7 mouse cellular contexts compared by ENCODE assay signal in the genomic region with DNA sequence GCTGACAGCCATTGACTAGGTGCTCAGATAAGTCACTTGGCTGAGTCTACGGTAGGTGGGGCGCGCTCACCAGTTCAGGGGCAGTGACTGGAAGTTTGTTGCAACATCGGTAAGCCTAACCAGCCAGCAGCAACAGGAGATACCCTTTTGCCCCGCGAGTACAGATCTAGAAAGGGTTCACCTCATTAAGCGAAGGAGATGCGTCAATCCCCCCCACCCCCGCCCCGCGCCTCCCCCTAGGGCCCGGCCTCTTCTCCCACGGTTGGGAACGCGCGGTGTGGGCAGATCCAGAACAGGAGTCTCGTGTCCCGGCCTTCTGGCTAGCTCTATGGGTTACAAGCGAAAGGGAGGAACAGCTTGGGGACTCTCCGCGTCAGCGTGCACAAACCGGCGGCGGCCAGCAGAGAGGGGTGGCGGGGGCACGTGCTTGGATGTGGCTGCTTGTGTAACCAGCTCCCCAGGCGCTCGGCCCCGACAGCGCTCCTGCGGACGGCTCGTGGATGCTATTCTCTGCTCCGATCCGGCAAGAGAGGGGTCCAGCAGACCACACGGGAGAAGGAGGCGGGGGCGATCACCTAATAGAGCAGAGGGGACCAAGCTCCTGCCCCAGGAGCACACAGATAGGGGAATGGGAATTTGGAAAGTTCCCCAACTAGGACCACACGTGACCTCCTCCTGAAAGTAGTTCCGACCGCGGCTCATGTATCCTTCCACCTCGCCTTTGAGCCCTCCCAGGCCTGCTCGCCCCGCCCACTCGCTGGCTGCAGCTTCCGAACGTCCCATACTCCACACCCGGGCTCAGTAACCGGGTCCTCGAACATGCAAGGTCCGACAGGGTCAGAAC. TPM values are rescaled to one million over a fixed set of nuclear protein-coding genes. Genes with fewer than 3 reads are reported as not detected.
DNase-seq lines count a peak whose midpoint lies in the region; ATAC-seq lines count a peak whose summit lies in the region.

No protein-coding gene starts in this region.

- peaks cover 17% of the 10 kb centered on the region for H3K4me1 ChIP-seq in intestine, embryonic 14.5 days (replicated peaks; ENCODE audit: control insufficient read depth, insufficient read depth, low read length)
- H3K4me1 ChIP-seq in midbrain, embryonic 10.5 days: peaks cover 38% of the 10 kb centered on the region

- H3K36me3 ChIP-seq in intestine, embryonic 14.5 days (ENCODE audit: control insufficient read depth, insufficient read depth, low read length): no peaks in the 10 kb centered on the region
- H3K36me3 ChIP-seq in midbrain, embryonic 10.5 days: no peaks in the 10 kb centered on the region

- H3K9ac ChIP-seq in intestine, embryonic 14.5 days (ENCODE audit: low read length): peak overlapping the region; percentile 68

- DNase-seq in adrenal gland, adult (ENCODE audit: inconsistent age in 2 of 2, low spot score in 1 of 2): peak; percentile 98 to 99
- DNase-seq in embryo, embryonic 10.5 days (ENCODE audit: low spot score): peak; percentile 98
- DNase-seq in gastrocnemius, postnatal 14 days: peak; percentile 97
- peak; percentile 99 for DNase-seq in intestine, embryonic 14.5 days (ENCODE audit: low spot score)
- DNase-seq in left cerebral cortex, postnatal 25 days (ENCODE audit: low spot score in 2 of 2): peak; percentile 97
- peak; percentile 98 for DNase-seq in midbrain, embryonic 10.5 days (ENCODE audit: low spot score)
- peak; percentile 95 for DNase-seq in right cerebral cortex, postnatal 4 days

- peak overlapping the region; percentile 98 for H3K27ac ChIP-seq in intestine, embryonic 14.5 days (ENCODE audit: low read depth)
- peak overlapping the region; percentile 98 for H3K27ac ChIP-seq in midbrain, embryonic 10.5 days (replicated peaks)

- ATAC-seq in intestine, embryonic 14.5 days (replicated peaks; ENCODE audit: low FRiP score, low TSS enrichment, low read depth): peak; percentile 87

- WGBS in intestine, embryonic 14.5 days: 0% methylated on average over 53 of the region's 53 CpGs
- under 1% methylated on average over 53 of the region's 53 CpGs for WGBS in midbrain, embryonic 10.5 days

- peak overlapping the region; percentile 78 for H3K4me2 ChIP-seq in intestine, embryonic 14.5 days (ENCODE audit: low read length)

- H3K4me3 ChIP-seq in intestine, embryonic 14.5 days (ENCODE audit: low read depth, low read length): peak overlapping the region; percentile 97
- H3K4me3 ChIP-seq in midbrain, embryonic 10.5 days: peak overlapping the region; percentile 83

- intact Hi-C loops in gastrocnemius, postnatal 14 days (cut with DNase I; ENCODE audit: low total_unique reads): loop anchor here (10.0 kb wide), 1 partner anchor 199 kb away; no protein-coding TSS in a partner anchor
- intact Hi-C loops in left cerebral cortex, postnatal 25 days (cut with DNase I): loop anchor here (1.0 to 5.0 kb wide), 6 partner anchors 44 to 561 kb away; no protein-coding TSS in a partner anchor

- H3K9me3 ChIP-seq in intestine, embryonic 14.5 days (ENCODE audit: control insufficient read depth, low read length): no peaks in the 10 kb centered on the region
- H3K9me3 ChIP-seq in midbrain, embryonic 10.5 days (replicated peaks): no peaks in the 10 kb centered on the region

- no peaks in the 10 kb centered on the region for H3K27me3 ChIP-seq in intestine, embryonic 14.5 days (replicated peaks; ENCODE audit: control insufficient read depth, insufficient read depth, low read length)
- H3K27me3 ChIP-seq in midbrain, embryonic 10.5 days (ENCODE audit: low read depth, poor library complexity, severe bottlenecking): peaks cover 18% of the 10 kb centered on the region

RNA-seq across cellular contexts. Expression of a gene that starts 1.3 kb away (rescaled TPM):
- 10 to 100 TPM; 34.9 to 39.9 TPM for total RNA-seq in gastrocnemius, postnatal 14 days (2021)
- polyA plus RNA-seq in intestine, embryonic 14.5 days (2014; fragmentation: Nextera tagmentation; extraction: Ambion mirVana): 14.6 and 16.0 TPM in 2 replicates
- 100 to 1,000 TPM; 146 to 150 TPM for total RNA-seq in left cerebral cortex, postnatal 25 days (2021)
- 6.8 and 7.6 TPM in 2 replicates for polyA plus RNA-seq in midbrain, embryonic 10.5 days (2016; fragmentation: Nextera tagmentation; extraction: Ambion mirVana)

RNA-seq across cellular contexts. Expression of a gene that starts 16.4 kb away (rescaled TPM):
- total RNA-seq in gastrocnemius, postnatal 14 days (2021): 10 to 100 TPM; 40.8 to 48.6 TPM
- 79.7 and 85.6 TPM in 2 replicates for polyA plus RNA-seq in intestine, embryonic 14.5 days (2014; fragmentation: Nextera tagmentation; extraction: Ambion mirVana)
- 100 to 1,000 TPM; 104 to 105 TPM for total RNA-seq in left cerebral cortex, postnatal 25 days (2021)
- 78.0 and 84.4 TPM in 2 replicates for polyA plus RNA-seq in midbrain, embryonic 10.5 days (2016; fragmentation: Nextera tagmentation; extraction: Ambion mirVana)

Comparison
In these comparisons a context has a peak if more than half of its experiments do, and no peak if none do; other contexts are left out.
1. Peak in every context shown above with its lines: DNase-seq, ATAC-seq, H3K4me3 ChIP-seq and H3K27ac ChIP-seq.